Mouse (Mus musculus) heart, postnatal 36 days (tissue): ENCODE results near the gene Rab6b. TPM values are rescaled to one million over a fixed set of nuclear protein-coding genes. Genes with fewer than 3 reads are reported as not detected.

Source experiments
- DNase-seq, 2 experiments: peaks; one replicate each; pipeline ENCODE4 v3.0.0; 2021 to 2022
- intact Hi-C: fragments of 180-260 bp; cut with DNase I; formaldehyde crosslinking; loops from one replicate; pipeline ENCODE4 v1.15.1; 2025
- total RNA-seq, 2 experiments: library from RNA; stranded (reverse); gene quantifications; 2 replicates each; pipeline ENCODE4 v1.2.3; 2021

The Rab6b gene
- total RNA-seq, result 1 to 10 TPM; 1.1 to 1.4 TPM

DNA sequence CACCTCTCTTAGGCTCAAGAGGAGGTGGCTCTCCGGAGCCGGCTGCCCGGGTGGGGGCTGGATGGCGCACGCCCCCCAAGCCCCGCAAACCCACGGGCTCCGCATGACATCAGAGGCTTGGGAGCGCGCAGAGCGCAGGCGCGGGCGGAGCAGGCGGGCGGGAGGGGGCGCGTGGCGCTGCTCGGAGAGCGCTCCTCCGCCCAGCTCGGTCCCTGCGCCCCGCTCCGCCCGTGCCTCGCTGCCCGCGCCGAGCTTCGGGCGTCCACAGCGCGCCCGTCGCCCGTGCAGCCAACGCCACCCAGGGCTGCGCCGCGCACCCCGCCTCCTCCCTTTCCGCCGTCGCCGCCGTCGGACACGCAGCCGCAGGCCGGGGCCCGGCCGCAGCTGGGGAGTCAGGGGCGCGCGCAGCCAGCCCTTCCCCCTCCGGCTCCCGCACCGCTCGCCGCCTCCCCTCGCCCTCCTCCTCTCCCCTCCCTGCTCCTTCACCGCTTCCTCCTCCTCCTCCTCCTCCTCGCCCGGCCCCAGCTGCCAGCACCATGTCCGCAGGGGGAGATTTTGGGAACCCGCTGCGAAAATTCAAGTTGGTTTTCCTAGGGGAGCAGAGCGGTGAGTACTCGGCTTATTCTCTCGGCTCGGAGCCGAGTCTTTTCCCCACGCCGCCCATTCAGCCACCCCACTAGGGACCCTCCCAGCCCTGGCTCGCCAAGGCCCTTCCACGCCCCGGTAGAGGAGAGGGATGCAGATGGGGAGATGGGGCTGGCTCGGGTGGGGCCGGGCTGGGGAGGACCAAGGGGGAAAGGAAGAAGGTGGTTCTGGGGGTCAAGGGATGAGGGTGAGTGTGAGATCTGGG, at the start of gene Rab6b:
TSS of gene Rab6b (plus strand) at position 167 of the 850 bp plus-strand sequence.
- peak; percentile 33 to 36 for DNase-seq
- intact Hi-C loops, result no loop called here

DNA sequence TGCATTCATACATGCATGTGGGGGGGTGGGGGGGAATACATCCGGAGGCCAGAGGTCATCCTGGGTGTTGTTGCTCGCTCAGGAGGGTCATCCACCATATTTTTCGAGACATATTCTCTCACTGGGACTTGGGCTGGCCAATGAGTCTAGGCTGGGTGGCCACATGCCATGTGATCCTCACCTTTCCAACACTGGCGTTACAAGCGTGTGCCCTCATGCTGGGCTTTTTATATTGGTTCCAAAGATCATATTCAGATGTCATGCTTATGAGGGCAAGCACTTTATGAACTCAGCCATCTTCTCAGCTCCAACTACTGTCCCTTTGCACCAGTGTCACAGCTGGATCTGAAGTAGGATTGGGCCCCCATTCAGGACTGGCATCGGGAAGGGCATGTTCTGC, 48.0 kb upstream of the Rab6b start:
- intact Hi-C loops, result no loop called here
- DNase-seq, result no peak

DNA sequence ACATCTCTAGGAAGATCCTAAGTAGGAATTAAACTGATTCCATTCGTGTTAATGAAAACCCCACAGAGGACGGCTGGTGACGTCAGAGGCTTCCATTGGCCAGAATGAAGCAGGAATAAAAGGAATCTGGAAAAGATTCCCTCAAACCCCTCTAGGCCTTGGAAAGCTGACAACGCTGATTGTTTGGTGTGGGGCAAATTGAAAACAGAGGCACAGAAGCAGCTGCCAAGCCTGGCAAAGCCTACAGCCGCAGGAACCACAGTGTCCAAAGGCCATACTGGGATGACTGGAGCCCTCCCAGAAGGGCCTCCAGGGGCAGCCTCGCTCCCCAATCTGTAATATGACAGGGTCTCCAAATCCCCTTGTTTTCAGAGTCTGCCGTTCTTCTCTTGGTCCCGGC, 44.7 kb upstream of the Rab6b start:
- intact Hi-C loops, result no loop called here
- DNase-seq, result no peak

DNA sequence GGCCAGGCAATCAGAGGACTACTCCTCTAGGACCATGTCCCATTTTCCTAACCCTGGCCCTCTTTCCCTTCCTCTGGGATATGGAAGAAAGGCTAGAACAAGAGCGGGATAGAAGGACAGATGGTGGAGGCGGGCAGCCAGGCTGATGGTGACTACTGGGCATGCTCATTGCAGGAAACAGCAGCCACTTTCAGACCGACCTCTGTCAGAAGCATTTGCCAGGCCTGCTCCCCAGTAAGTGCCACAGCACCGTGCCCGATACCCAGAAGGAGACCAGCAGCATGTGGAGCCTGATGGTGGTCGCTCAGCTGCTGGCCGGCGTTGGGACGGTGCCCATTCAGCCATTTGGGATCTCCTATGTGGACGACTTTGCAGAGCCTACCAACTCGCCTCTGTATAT, 43.9 kb upstream of the Rab6b start:
- intact Hi-C loops, result no loop called here
- DNase-seq, result no peak

GRCm38 (mm10) chr9:103068769-103069168, 42.8 kb upstream of the Rab6b start:
- DNase-seq, result peak in 1 of 2 experiments; percentile 27
- intact Hi-C loops, result no loop called here

DNA sequence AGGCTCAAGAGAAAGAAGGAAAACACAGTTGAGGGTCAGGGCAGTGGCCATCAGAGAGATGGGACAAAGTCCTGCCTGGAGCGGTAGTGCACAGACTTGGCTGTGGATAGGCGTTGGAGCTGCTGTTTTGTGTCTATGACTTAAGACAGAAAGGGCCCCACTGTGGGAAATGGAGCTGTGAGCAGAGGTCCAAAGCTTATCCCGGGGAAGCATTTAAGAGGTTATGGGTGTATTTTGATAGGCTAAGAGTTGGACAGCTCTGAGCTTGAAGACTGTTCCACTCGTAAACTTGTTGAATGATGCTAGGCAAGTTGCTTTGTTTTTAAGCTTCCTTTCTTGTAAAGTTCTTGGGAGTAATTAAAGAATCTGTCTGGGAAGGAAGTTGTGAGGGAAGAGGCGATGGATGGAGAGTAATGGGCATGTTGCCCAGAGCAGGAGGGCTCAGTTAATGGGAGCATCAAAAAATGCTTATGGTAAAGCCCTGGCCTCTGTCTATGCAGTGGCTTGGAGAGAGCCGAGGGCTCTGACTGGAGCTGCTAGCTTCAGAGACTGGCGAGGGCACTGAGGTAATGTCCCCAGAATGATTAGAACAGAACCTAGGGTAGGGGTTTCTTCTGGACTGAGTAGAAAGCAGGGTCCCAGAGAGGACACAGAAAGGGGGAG, 39.9 kb upstream of the Rab6b start:
- no peak for DNase-seq
- intact Hi-C loops, result no loop called here

DNA sequence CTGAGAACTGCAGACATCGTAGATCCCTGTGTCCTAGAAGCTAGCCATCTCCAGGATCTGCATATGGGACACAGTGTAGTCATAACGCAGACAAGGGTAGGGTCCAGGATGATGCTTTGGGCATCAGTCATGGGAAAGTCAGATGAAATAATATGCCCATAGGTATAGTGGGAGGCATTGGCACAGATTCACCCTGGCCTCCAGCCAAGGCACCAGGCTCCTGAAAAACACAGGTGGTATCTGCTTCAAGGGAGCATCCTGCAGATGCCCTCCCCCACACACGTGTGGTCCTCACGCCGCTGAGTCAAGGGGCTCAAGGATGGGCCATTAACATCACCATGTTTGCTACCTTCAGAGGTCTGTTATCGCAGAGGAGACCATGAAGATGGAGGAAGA, 39.4 kb upstream of the Rab6b start:
- no peak for DNase-seq
- intact Hi-C loops, result no loop called here

GRCm38 (mm10) chr9:103072926-103073515, 38.6 kb upstream of the Rab6b start:
- intact Hi-C loops, result no loop called here
- no peak for DNase-seq

DNA sequence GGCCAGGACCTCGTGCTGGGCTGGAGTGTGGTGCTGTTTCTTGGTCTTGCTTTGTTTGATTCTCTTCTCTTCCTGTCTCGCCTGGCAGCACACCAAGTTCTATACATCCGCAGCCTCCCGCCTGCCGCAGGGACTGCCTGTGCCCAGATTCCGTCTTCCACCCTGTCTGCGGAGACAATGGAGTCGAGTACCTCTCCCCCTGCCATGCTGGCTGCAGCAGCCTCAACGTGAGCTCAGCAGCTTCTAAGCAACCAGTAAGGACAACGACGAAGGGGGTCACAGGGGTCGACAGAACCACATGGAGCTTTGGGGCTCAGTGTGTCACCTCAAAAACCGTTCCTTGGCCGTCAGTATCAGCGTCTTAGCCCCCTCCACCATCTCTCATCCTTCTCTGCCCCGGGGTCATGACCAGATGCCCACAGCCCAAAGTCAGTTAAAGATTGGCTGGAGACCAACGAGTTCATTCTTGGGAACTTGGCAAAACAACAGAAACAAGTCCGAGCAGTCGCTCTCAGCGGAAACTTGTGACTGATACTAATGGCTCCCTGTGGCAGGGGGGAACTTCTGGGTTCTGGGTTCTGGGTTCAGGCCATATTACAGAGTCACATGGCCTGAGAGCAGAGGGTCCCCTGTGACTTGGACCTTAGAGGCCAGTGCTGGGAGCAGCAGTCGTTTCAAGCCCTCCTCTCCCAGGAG, 34.6 kb upstream of the Rab6b start:
- peak; percentile 30 to 48 for DNase-seq
- intact Hi-C loops, result loop anchor here (5.0 kb wide), 1 partner anchor 65 kb away; no protein-coding TSS in a partner anchor

- no peak for DNase-seq
- intact Hi-C loops, result loop anchor here (5.0 kb wide), 1 partner anchor 66 kb away; no protein-coding TSS in a partner anchor
These were observed 33.3 kb upstream of the Rab6b start for GRCm38 (mm10) chr9:103078194-103078691.

- intact Hi-C loops, result no loop called here
- no peak for DNase-seq
These were observed 31.4 kb upstream of the Rab6b start for GRCm38 (mm10) chr9:103080211-103080610.

- DNase-seq, result no peak
- intact Hi-C loops, result no loop called here
These were observed 29.2 kb upstream of the Rab6b start for GRCm38 (mm10) chr9:103082246-103082975.

DNA sequence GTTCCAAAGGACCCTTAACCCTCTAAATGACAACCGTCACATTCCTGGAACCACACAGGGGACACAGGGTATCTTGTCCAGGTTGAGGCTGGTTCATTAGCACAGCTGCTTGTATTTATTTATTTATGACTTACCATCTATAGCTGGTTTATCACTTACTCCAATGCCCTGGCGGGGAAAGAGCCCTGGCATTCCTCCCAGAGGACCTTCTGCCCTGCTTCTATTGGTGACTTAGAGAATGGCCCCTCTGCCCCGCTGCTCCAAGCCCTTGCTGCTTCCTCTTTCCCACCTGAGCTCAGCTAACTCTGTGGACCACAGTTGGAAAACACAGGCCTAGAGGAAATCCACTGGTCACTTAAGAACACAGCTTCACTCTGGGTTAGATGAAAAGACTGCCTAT, 28.2 kb upstream of the Rab6b start:
- no peak for DNase-seq
- intact Hi-C loops, result no loop called here

- intact Hi-C loops, result no loop called here
- no peak for DNase-seq
These were observed 24.9 kb upstream of the Rab6b start for GRCm38 (mm10) chr9:103086736-103087135.

- no peak for DNase-seq
- intact Hi-C loops, result no loop called here
These were observed 24.3 kb upstream of the Rab6b start for GRCm38 (mm10) chr9:103087301-103087700.

GRCm38 (mm10) chr9:103088661-103089060, 22.9 kb upstream of the Rab6b start:
- no peak for DNase-seq
- intact Hi-C loops, result no loop called here

DNA sequence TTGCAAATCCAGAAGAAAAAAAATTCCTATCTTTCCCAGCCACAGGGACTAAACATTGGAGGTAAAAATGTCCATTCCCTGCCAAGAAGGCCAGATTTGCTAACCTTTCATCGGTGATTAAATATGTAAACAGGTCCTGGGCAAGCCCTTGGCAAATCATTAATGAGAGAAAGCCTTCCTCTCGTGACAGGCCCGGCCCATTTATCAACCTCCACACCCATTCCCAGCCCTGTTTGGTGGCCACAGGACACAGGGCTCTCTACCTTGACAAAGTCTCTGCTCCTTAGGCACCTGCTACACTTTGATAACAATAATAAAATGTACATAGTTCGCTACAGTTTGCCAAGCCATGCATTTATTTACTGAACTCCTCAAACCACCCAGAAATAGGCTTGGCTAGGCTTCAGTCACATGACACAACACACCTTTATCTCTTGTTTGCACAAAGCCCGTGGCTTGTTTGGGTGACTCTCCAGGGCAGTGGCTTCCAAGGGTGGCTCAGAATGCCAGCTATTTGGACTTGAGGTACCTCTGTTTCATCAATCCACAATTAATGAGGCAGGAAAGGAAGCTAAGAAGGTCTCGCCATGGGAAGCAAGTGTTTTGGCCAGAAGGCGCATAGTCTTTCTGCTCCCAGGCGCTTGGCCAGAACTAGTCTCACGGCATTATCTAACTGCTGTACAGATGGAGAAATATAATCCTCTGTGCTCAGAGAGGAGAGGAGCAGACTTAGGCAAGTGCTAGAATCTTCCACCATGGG, 21.3 kb upstream of the Rab6b start:
- intact Hi-C loops, result loop anchor here (5.0 kb wide), 2 partner anchors 82 to 173 kb away; no protein-coding TSS in a partner anchor
- DNase-seq, result peak in 1 of 2 experiments; percentile 24

GRCm38 (mm10) chr9:103091039-103091883, 20.3 kb upstream of the Rab6b start:
- no peak for DNase-seq
- intact Hi-C loops, result loop anchor here (5.0 kb wide), 2 partner anchors 81 to 174 kb away; no protein-coding TSS in a partner anchor
